Mouse (Mus musculus) liver, postnatal 0 days (tissue): ENCODE measurements at regions not wholly inside any gene's neighbourhood (a gene's known extent, or its start where the extent isn't known, plus 50 kb on each side); places are given as distances from the start of the nearest gene placed in this dataset.

Source experiments
- CTCF ChIP-seq: sonication (generic); IDR thresholded peaks from 2 replicates; pipeline ENCODE4 v1.5.1; 2016; ENCODE audit warnings: antibody characterized with exemption, low read depth
- EP300 ChIP-seq: IDR thresholded peaks from 2 replicates; pipeline ENCODE4 v1.6.1; 2016; ENCODE audit warnings: antibody characterized with exemption, low read depth, mild to moderate bottlenecking

DNA sequence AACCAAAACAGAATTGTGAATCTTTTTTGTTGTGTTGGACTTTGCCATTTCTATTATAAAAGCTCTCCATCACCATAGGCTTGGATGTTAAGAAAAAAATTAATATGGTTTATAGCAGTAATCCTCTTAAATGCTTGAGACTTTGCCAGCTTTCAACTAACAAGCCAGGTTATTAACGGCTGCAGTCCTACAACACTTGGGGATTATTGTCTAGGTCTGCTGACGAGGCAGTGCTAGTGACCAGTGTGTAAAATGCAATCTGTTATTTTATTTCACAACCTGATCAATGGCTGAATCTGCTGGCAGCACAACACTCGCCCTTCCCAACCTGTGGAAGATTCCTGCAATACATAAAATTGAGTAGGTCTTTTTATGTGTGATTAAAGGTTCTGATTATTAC lies 549.9 kb upstream of the Klhl1 start:
- no peak for TF ChIP-seq CTCF
- no peak for TF ChIP-seq EP300
